Mouse (Mus musculus) right cerebral cortex, postnatal 4 days (tissue): ENCODE data around the gene Spem2.

Experiments used
- DNase-seq: peaks from one replicate; pipeline ENCODE4 v3.0.0-alpha.2; 2022

The Spem2 gene

DNA sequence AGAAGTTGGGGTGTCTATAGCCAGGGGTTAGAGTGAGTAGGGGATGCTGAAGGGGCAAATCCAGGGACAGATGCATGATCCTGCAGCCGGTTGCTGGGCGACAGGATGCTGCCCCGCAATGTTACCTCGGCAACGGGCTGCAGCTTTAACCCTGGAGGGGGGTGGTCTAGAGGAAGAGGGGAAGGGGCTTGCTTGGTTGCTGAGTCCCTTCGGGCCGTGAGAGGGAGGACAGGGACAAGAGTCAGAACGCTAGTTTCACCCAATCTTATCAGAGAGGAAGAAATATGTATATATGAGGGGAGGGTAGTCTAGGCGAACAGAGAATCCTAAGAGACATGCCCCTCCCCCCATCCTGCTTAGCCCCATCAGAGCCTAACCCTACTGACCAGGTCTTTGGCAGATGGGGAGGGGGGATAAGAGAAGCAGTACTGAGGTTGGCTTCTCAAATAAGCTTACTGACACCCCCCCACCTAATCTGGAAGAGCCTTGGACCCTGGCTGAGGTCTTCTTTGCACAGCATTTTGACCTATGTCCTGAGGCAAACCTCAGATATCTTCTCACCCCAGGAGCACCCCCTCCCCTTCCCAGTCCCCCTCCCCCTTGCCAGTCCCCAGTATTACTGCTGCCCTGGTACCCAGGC, 17.2 kb upstream of the Spem2 start:
- DNase-seq, result no peak

DNA sequence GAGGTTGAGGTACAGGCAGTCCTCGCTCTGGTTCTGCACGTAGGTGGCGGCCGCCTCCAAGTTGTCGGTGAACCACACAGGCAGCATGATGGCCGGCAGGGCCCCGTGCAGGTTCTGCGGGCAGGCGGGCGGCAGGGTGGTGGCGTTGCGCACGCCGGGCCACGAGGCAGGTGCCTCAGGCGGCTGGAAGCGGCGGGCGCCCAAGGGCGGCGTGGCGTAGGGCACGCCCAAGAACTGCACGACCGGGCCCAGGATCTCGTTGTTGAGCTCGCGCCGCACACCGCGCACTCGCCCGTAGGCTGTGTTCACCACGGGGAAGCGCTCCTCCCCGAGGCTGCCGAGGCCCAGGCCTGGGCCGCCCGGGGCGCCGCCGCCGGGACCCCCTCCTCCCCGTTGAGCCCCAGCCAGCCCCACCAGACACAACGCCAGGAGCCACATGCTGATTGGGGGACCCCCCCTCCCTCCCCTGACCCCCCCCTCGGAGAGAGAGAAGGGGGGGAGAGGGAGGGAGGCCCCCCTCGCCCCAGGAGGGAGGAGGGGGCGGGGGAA, 15.8 kb upstream of the Spem2 start:
- no peak for DNase-seq

DNA sequence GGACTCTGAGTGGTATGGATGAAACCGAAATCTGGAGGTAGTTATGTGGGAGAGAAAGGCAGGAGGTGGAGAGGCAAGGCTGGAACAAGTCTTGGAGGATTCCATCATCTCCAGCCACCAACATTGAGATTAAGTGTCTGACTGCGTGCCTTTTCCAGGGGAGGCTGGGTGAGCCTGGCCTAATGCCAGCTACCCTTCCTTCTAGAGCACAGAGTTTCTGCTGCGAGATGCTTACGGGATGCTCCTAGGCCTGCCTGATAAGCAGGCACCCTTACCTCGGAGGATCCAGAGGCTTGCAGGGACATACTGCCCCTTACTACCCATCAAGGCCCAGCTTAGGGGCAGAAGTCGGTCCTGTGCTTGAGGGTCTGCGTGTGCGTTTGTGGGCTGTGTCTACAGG, 15.3 kb upstream of the Spem2 start:
- DNase-seq, result no peak

DNA sequence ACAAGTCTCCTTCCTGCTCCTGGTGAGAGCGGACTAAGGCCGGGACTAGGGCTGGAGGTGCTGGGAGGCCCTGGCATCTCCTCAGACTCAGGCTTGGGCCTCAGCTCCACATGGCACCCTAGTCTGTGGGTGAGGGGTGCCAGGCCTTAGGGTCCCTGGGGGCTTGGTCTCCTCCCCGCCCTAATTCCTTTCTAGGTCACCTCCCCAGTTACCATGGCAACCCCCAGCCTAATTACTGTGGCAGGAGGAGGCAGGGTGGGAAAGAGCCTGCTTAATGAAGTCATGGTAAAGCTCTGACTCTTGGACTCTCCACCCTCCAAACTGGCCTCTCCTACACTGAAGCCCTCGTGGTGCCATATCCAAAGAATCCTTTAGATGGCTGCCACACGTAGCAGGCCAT, 10.6 kb upstream of the Spem2 start:
- DNase-seq, result no peak

DNA sequence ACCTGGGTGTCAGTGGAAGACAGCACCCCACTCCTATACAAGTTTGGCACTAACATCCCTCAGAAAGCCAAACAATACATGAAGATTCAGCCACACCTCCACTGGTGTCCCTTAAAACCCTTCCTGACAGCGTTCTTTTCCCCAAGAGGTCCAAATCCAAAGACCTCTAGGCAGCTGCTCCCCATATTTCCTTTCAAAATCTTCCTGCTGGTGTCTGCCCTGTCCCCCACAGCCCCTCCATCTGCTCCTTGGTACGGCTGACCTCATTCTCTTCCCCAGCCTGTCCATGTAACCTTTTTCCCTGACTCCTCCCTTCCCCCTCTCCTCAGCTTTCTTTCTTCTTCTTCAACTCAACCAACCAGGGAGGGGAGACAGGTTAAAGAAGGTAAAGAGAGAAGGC, 5.2 kb upstream of the Spem2 start:
- no peak for DNase-seq

DNA sequence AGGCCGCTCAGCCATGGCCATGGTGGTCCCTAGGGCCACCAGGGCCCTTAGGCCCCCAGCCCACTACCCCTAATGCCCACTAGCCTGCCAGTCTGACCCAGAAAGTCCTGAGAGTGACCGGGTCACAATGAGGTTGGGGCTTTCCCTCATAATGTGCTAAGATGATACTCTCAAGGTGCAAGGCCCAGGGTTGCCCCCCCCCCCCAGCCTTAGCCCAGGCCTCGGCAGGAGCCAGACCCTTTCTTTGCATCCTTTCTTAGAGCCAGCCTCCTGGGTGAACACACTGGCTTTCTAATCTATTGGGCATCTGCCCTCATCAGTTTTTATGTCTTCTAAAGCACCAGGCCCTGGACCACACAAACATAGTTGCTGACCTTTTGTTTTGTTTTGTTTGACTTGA, 3.8 kb upstream of the Spem2 start, which contains the start of gene Spem1:
Gene Spem1 (minus strand): TSS at position 101 of the 400 bp plus-strand sequence.
- no peak for DNase-seq

DNA sequence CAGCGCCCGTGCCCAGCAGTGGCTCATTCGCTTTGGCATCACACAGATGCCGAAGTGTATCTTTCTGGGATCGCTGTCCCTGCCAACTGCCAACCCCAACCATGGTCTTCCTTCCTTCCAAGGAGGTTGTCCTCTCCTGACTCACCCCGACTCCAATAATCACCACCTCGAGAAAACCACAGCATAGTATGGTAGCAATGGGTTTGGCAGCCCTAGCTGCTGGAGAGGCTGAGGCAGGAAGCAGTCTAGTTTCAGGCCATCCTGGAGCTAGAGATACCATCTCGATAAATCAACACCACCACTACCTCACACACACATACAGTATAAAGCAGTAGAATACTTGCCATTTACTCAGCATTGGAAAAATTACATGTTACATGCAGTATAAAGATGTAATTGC, 606 bp upstream of the Spem2 start:
- no peak for DNase-seq

DNA sequence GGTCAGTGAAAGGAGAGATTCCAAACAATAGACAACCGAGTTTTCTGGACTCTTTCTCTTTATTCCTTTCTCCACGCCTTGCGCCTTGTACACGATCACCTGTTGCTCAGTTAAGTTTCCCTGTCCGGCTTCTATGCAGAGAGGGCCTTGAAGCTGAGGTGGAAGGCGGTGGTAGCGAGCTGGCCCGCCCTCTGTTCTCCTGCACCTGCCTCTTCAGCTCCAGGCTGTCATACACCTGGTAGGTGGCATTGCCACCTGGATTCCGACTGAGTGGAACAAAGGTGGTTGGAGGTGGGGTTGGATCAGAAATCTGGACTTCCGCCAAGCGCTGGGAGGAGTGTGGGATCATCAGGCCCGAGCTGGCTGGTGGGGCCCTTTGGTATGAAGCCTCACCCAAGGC, 1.7 kb downstream of the Spem2 start:
- no peak for DNase-seq

DNA sequence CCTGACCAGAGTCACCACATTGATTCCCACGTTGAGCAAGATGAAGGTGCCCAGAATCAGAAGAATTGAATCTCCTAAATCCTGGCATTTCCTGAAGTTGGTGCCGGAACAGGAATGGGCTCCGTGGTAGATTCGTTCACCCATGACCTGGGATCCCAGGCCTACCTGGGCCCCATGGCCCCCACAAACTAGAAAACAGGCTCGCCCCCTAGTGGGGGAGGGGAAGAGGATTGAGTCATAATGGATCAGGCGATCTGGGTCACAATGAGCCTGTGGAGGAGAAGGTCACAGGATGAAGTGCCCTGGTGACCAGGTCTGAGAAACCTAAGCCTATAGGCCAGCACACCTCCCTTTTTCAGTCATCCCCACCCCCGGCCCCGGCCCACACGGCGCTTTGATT, 3.1 kb downstream of the Spem2 start, which contains the start of gene Gm39566:
Gene Gm39566 (minus strand): TSS at position 144 of the 400 bp plus-strand sequence.
- DNase-seq, result no peak

DNA sequence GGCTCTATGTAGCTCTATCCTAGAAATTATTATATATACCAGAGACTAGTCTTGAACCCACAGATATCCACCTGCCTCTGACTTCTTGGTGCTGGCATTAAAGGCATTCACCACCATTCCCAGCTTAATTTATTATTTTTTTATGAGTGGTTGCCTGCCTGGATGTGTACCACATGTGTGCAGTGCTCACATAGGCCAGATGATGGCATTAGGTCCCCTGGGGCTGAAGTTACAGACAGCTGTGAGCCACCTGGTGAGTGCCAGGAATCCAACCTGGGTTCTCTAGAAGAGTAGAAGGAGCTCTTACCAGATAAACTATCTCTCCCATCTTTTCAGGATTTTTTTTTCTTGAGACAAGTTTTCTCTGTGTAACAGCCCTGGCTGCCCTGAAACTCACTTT, 8.0 kb downstream of the Spem2 start:
- DNase-seq, result no peak

DNA sequence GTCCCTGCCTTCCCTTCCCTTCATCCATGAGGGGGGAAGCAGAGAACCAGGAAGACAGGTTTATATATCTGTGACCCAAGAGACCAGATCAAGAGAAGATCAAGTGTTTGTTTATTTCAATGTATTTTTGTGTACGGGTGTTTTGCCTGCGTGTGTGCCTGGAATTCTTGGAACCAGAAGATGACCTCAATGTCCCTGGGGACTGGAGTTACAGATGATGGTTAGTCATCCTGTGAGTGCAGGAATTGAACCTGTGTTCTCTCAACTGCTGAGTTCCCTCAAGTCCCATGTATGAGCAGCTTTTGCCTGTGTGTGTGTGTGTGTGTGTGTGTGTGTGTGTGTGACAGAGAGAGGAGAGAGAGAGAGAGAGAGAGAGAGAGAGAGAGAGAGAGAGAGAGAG, 10.6 kb downstream of the Spem2 start:
- no peak for DNase-seq

DNA sequence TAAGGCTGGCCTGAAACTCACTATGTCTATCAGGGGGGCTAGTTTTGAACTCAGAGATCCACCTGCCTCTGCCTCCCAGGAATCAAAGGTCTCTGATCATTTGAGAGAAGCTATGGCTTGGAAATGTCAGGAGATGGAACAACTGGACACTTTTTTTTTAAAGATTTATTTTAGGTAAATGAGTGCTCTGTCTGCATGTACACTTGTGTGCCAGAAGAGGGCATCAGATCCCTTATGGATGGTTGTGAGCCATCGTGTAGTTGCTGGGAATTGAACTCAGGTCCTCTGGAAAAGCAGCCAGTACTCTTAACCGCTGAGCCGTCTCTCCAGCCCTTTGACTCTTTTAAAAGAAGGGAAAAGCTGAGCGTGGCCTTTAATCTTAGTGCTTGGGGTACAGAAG, 11.9 kb downstream of the Spem2 start:
- DNase-seq, result no peak

DNA sequence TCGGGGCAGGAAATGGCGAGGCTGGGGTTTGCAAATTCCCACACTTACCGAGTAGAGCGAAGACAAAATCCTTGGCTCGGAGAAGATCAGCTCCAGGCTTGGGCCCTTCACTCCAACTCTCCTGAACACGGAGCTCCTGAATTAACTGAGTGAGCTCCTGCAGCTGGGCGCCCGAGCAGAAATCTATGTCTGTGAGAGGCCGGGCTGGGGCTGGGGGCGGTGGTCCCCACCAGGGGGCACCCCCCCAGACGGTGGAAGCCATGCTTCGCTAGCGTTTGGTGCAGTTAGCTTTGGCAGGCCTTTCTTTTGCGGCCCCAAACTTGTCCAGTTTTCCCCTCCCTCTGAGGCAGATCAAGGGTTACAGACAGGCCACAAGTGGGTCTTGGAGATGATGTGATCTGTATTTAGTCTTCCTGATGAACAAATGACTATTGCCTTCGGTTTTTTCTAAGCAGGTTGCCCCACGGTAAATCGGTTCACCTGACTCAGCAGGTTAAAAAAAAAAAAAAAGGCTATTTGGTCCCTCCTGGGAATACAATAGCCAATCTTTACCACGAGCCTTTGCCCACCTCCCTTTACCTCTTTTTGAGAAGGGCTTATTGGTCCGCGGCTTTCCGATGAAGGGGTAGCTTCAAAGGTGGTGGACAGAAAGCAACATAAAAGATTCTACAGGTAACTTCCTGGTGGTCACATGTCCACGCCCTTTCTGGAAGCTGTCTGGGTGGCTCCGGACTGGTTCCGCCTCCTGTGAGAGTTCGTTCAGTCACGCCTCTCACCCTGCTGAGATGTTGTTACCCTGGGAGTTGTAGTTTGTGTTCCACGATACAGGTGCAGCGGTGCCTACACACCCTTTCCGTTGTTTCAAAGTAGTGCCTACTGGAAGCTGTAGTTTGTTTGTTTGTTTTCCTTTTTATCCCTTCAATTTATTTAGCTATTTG, 13.0 kb downstream of the Spem2 start, which contains the start of gene Tmem102:
Gene Tmem102 (minus strand): TSS at position 653 of the 938 bp plus-strand sequence.
- no peak for DNase-seq

DNA sequence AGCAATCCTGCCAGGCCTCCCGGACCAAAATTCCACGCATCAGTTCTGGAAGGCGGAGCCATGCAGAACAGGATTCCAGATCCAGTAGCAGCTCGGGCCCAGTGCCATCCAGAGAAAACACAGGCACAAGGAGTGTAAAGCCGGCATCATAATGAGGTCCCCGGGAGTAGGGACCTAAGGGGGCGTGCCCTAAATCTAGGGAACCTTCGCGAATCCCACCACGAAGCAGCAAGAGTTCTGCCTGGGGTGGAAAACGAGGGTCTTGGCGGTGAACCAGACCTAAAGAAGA, 13.7 kb downstream of the Spem2 start:
- no peak for DNase-seq

DNA sequence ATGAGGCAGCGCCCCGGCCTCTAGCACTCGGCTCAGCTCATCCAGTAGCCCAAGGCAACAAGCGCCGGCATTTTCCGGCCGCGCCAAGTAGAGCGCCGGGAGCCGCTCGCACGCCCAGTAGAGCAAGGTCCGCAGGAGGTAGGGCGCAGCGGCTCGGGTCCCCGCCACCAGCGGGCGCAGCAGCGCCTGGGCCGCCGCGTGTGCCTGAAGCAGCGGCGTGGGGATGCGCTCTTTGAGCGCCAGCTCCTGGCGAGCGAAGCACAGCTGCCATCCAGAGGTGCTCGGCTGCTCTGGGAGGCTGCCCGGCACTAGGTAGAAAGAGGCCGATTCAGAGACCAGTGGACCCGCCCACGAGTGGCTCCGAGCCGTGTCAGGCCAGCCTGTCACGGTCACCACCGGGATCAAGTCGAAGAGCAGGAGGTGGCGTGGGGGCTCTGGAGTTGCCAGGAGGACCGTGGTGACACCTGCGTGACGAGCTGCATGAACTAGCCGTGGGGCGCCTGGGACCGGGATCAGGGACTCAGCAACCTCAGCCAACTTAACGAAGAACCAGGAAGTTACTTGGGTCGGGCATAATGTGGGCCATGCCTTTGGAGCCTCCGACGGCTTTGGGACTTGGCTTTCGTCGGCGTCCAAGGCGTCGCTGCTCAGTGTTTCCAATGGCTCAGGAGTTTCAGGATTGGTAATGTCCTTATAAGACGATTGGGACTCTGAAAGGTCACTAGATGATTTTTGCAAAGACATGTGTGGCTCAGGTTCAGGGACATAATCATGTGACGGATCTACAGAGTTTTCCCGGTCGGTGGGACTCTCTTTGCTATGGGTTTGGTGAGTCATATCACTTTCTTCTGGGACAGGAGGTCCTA, 14.2 kb downstream of the Spem2 start:
- peak; percentile 62 for DNase-seq

DNA sequence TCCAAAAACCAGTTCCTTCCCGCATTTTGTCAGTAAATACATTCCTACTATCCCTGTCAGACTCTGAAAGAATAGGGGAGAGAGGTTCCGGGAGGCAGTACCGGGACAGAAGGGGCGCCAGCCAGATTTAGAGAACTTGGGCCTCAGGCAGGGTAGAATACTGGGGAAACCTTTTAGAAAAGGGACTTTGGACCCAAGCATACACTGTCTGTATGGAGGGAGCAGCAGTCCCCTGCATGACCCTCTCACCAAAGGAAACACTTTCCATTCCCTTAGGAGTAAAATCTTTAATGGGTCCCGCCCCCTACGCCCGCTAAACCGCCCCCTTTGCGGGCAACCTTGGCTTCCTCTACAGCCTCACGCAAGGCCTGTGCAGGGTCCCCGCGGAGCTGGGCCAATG, 14.9 kb downstream of the Spem2 start:
- no peak for DNase-seq

DNA sequence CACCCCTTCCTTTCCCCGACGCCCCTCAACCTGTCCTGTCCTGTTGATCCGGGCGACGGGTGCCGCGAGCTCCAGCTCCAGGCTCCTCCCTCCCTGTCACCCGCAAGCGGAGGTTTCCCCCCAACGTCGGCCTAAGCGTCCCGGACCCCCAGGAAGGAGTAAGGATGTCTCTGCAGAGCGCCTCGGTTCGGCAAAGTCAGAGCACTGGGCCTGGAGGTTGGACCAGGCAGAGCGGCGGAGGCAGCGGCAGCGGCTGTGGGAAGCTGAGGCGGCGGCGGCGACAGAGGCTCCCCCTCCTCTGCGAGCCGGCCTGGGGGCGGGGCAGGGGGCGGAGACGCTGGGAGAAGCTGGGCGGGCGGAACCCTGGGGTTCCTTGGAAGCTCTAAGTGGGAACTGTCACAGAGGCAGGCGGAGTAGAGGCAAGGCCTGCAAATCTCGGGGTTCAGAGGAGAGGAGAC, 15.6 kb downstream of the Spem2 start:
- DNase-seq, result peak; percentile 81

DNA sequence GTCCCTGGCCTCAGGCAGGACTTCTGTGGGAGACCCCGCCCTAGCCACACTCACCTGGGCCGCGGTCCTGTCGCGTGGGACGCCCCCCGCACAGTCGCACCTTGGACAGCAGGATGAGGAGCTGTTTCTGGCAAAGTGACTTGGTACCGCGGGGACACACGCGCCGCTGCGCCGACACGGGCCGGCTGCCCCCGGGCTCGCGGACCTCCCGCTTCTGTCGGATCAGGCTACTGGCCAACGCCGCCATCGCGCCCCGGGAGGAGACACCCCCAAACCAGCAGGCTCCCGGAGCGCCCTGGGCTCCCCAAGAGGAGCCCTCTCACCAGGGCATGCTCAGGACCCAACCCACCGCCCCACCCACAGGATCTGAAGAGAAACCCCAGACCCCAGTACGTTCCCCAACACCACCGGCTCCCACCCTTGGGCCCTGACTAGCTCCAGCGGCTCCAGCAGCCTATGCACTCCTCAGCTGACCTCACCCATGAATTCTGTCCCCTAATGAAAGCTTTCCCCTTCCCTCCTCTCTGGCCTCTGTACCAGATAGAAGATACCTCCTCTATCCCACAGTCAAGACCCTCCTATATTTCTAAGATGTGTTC, 16.8 kb downstream of the Spem2 start, which contains the start of gene Fgf11:
Gene Fgf11 (minus strand): TSS at position 479 of the 599 bp plus-strand sequence.
- no peak for DNase-seq

DNA sequence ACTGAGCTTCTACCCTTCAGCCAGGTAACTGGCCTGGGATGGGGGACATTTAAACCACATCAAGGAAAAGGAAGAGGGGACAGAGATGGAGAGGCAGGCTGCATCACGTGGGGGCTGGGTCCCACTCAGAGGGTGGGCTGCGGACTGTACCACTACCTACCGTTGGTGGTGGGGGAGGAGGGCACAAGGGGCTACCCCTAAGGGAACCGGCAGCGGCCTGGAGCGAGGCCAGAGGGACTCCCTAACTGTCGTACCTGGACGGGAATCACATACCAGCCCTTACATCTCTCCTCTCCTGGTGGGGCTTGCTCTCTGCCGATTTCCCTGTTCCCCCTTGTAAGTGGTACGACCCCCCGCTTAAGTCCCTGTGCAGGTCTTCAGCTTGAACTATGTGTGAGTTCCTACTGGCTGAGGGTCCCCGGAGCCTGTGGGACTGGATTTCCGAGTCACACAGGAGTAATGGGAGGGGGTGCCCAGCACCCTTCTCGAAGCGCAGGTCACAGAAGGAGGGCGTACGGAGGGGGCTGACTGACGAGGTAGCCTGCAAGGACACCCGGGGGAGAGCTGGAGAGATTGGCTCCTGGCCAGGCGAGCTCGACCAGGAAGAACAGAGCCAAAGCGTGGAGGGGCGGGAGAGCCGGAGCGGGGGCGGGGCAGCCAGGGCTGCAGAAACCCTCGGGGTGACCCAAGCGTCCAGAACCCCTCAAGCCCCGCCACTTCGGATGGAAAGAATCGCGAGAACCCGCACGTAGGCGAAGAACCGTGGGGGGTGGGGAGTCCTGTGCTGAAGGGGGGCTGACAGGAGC, 17.7 kb downstream of the Spem2 start:
- peak; percentile 84 for DNase-seq

DNA sequence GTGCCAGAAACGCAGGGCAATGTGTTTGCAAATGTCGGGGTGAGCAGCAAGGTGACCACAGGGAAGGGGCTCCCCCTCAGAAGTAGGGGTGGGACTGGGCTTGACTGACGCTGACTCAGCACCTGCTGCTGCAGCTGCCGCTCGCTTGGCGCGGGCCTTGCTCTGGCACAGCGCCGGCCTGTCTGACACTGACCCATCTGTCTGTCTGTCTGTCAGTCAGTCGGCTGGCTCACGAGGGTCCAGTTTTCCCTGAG, 18.2 kb downstream of the Spem2 start:
- peak; percentile 74 for DNase-seq

DNA sequence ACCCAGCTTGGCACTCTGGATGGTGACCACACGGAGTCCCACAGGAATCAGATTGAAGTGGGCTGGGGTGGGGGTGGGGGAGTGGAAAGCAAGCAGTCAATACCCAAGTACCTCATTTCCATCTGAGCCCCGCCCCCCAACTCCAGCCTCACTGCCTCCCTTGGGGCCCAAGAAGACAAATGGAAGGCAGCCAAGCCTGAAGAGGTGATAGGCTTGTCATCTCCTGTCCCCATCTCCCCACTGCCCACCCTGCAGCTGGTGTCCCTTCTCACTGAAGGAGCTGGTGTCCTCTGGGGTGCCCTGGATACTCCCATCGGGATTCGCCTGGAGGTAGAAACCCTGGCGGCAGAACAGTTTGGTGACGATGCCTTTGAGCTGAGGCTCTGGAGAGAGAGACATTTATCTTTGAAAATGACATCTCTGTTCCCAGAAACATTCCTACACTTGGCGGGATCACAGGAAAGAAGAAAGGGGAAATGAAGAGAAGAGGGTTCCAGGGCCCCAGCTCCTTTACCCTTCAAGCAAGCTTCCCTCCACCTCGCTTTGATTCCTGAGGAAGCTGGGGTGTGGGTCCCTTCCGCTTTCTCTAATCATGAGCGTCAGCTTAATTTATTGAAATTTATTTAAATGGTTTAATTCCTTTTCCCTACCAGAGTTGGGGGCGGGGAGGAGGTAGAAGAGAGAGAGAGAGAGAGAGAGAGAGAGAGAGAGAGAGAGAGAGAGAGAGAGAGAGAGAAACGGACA, 18.7 kb downstream of the Spem2 start:
- DNase-seq, result no peak
